Mouse (Mus musculus) adrenal gland, postnatal 25 days (tissue): ENCODE data around the gene Scarf1. TPM values are rescaled to one million over a fixed set of nuclear protein-coding genes. Genes with fewer than 3 reads are reported as not detected.

Experiments
- DNase-seq: peaks from one replicate; pipeline ENCODE4 v3.0.0; 2021; ENCODE audit warnings: mixed read lengths
- total RNA-seq: library from RNA; stranded (reverse); gene quantifications from 2 replicates; pipeline ENCODE4 v1.2.3, GENCODE M21; 2021

Gene Scarf1
- total RNA-seq, 1 experiment from 2014 or later, result 10.0 TPM

GRCm38 (mm10) chr11:75512301-75513018, 880 bp upstream of the Scarf1 start:
- DNase-seq, result no peak

DNA sequence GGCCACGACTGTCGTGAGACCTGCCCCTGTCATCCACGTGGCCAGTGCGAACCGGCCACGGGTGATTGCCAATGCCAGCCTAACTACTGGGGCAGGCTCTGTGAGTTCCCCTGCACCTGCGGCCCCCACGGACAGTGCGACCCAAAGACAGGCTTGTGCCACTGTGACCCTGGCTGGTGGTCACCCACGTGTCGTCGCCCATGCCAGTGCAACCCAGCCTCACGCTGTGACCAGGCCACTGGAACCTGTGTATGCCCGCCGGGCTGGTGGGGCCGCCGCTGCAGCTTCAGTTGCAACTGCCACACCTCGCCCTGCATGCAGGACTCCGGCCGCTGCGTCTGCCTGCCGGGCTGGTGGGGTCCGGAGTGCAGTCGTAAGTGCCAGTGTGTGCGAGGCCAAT, 1.8 kb downstream of the Scarf1 start:
- DNase-seq, result no peak

- DNase-seq, result no peak
These were observed 6.7 kb downstream of the Scarf1 start for GRCm38 (mm10) chr11:75519834-75520633.

- DNase-seq, result no peak
These were observed 8.3 kb downstream of the Scarf1 start for GRCm38 (mm10) chr11:75521609-75522008.

DNA sequence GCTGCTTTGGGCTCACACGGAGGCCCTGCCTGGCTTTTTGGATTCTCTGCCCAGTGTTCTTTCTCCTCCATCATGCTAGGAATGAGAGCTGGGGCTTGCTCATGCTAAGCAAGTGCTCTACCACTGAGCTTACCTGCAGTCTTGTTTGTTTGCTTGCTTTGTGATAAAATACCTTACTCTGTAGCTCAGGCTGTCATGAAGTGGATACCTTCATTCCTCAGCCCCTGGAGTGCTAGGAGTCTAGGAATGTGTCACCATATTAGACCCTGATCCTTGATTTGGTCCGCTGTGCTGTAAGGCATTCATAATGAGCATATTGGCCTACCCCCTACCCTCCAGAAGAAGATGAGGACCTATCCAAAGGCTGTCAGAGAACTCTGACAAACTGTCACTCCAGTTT, 9.5 kb downstream of the Scarf1 start:
- no peak for DNase-seq

DNA sequence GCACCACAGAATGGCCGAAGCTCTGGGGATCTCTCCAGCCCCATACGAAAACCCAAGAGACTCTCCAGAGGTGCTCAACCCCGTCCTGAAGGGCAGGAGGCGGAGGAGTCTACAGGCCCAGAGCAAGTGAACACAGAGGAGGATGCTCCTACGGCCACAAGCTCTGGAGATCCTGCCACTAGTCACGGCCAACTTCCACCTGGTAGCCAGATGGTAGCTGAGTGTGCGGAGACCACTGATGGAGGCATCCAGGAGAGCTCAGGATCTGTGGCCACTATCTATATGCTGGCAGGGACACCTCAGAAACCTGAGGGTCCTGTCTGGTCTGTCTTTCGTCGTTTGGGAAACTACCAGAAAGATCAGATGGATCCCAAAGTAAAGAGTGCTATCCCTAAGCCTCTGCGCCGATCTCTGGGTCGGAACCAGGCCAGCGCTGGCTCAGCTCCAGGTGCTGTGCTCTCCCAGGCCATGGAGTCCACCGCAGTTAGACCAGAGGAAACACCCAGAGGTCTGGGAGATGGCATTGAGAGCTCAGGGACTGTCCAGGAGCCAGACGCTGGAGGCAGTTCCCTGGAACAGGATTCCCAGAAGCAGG, 12.3 kb downstream of the Scarf1 start:
- no peak for DNase-seq

GRCm38 (mm10) chr11:75526943-75527342, 13.6 kb downstream of the Scarf1 start:
- no peak for DNase-seq

GRCm38 (mm10) chr11:75529771-75530170, 16.4 kb downstream of the Scarf1 start:
- DNase-seq, result no peak

GRCm38 (mm10) chr11:75530325-75530724, 17.0 kb downstream of the Scarf1 start:
- DNase-seq, result peak; percentile 99

DNA sequence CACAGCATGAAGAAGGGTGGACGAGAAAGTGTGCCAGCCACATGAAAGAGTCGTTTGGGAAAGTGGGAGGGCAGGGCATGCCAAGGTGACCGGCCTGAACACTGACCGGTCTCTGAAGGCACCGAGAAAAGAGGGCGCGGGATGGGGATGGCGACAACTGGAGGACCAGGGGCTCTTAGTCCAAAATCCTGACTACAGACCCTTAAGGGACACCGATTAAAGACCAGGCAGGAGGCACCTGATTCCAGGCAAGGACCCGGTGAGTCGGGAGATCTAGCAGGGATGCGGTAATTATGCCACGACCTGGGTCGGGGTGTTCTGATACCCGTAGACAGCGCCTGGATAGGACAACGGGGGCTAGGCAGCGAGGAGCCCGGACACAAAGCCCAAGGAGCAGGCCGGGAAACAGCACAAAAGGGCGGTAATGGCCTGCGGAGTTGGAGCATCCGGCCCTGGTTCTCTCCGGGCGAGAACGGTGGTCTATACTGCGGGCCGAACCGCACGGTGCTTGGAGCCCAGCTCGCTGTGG, 17.6 kb downstream of the Scarf1 start:
- peak; percentile 29 for DNase-seq

DNA sequence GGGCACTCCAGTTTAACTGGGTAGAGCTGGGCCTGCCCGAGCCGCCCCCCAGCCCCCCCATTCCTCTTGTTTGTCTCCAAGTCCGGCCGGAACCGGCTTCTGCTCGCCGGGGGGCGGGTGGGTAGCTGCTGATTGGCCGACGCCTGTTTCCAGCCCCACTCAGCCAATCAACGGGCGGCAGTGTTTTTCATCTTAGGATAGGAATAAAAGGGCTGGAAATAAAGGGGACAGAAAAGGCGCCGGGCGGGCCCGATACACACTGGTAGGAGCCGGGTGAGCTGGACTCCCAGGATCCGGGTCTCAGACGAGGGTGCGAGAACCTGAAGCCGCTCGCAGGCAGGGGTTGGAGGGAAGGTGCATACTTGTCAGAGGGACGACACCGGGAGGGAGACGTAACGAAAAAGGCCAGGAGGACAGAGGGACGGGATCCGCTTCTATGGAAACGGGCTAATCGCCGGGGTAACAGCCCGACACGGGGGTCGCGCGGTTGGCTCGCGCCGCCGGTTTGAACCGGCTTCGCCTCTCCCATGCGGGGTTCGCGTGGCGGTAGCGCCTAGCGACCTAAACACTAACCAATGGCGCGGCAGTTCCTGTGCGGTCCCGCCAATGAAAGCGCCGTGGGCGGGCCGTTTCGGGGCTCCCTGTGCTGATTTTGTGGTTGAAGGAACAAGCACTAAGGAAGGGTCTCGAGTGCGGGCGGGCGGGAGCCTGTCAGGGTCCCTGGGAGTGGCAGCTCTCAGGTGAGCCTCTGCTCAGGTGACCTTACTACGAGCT, 18.3 kb downstream of the Scarf1 start, which contains the start of gene Slc43a2:
Gene Slc43a2, plus strand, starts transcription at position 226 of the 774 bp plus-strand sequence.
- peak; percentile 94 for DNase-seq

DNA sequence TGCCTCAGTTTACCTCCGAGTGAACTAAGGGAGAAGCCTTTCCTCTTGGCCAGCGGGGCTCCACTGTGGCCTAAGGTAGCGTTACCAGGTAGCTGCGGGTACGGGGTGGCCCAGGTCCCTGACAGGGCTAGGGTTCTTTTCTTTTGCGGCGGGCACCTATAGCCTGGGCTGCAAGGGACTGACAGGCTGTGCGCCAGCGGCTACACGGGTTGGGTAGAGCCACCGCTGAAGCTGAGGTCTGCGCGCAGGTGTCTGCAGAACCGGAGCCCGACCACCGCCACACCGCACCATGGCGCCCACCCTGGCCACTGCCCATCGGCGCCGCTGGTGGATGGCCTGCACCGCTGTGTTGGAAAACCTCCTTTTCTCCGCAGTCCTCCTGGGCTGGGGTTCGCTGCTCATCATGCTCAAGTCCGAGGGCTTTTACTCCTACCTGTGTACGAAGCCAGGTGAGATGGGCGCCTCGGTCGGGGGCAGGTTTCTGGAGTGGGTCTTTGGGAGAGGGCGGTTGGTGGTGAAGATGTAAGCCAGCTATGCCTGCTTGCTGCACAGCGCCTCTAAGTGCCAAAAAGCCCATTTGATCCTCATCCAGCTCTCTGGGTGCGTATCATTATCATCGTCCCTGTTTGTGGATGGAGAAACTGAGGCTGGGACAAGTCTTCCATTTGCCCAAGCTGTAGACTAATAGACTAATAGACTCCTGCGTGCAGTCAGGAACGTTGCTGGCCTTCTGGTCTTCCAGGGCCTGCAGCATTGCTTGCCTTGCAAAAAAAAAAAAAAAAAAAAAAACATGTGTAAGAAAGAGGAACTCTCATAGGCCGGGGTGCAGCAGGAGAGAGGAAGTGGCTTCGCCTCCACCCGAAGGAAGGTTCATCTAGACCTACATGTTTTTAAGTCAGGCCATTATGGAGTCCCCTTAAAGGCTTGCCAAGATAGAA, 19.3 kb downstream of the Scarf1 start:
- no peak for DNase-seq

DNA sequence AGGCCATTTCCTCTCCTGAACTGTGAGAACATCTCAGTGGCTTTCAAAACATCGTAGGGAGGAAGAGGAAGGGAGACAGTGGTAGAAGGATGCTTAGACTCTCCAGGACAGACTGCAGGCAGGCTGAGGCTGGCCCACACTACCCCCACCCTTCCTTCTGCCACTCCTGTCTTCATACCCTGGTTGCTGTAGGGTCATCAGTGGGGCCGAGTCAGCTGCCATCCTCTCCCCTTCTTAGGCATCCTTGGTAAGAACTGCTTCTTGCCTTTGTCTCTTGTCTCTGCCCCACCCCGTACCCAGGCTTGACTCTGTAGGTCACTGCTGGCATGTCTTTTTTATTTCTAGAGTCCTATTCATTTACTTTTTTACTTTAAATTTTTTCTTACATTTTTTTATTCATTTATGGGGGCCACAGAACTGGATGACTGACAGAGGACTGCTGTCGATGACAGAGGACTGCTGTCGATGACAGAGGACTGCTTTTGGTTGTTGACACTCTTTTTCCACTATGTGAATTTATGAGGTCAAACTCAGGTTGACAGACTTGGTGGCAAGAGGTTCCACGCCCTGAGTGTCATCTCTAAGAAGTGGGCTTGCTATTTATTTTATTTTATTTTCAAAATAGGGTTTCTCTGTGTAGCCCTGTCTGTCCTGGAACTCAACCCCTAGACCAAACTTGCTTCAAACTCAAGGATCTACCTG, 20.1 kb downstream of the Scarf1 start:
- no peak for DNase-seq

GRCm38 (mm10) chr11:75534286-75535033, 21.1 kb downstream of the Scarf1 start:
- no peak for DNase-seq

DNA sequence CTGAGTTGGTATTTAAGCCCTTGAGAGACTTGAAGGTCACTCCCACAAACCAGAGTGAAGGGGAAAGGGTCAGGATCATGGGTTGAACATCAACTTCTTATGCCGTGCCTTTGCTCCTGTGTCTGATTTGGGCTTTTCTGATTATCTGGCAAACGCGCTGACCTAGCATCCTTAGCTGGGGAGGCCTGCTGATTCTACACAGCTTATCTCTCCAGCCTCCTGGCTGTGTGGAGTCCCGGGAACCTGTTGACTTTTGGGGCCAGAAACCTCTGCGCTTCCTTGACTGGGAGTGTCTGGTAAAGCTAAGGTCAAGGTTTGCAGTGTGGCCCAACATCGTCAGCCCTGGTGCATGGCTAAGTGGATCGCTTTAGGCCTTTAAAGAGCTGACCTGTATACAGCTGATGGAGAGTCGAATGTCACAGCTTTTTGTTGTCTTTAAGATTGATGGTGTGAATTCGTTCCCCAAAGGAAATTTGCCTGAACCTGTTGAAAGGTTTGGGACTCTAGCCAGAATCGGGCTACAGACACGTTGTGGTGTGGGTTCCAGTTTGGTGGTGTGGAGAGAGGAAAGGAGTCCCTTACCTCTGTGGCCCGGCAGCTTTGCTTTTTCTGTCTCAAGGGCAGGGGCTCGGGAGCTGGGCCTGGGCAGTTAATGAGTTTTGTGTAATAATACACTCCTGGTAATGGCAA, 21.9 kb downstream of the Scarf1 start:
- no peak for DNase-seq

GRCm38 (mm10) chr11:75536255-75537024, 23.1 kb downstream of the Scarf1 start:
- DNase-seq, result no peak

GRCm38 (mm10) chr11:75537025-75537414, 23.7 kb downstream of the Scarf1 start:
- no peak for DNase-seq
